Mouse (Mus musculus) granulocyte monocyte progenitor cell, adult 5-6 weeks (primary cell): Measurements from ENCODE around the gene Cidec. TPM values are rescaled to one million over a fixed set of nuclear protein-coding genes. Genes with fewer than 3 reads are reported as not detected.

Experiments
- ATAC-seq: replicated peaks from 2 replicates; pipeline ENCODE4 v1.8.0; 2016; ENCODE audit warnings: mild to moderate bottlenecking, moderate TSS enrichment, inconsistent platforms; ENCODE audit not compliant: poor library complexity, severe bottlenecking
- total RNA-seq, 2 experiments: library from RNA; stranded (forward) in 1 of 2; stranded (reverse) in 1 of 2; fragments of 200-712, 200-1000 nt in 1 of 2; fragments of >200 nt in 1 of 2; fragmentation: Nextera tagmentation in 1 of 2; gene quantifications; 2 replicates each; pipeline ENCODE4 v1.2.3; 2014 to 2017

Cidec gene
- total RNA-seq (2014; fragmentation: Nextera tagmentation) (not detected in 2 replicates), total RNA-seq (2017) (not detected in 2 replicates)

DNA sequence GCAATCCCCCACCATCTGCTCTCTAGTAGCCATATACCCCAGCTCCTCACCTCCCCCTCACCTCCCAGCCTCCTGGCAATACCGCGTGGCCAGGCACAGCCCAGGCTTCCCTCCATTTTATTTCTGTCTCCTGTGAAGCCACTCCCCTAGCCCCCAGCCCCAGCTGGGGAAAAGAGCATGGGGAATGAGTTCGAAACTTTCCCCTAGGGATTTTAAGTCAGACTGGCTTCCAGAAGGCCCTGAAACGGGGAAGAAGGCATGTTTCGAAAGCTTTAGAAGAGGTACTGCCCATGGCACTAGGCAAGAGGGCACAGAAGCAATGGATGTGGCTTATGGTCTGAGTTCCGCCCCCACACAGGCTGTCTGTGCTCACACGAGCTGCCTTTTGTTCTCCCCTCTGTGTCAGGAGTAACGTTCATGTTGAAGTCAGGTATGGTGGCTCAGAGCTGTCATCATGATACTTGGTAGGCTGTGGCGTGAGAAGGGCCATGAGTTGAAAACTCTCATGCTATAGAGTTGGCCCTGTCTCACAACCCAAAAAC lies at the start of gene Cidec:
Gene Cidec (minus strand): TSS at position 97 of the 542 bp plus-strand sequence.
- no peak for ATAC-seq

DNA sequence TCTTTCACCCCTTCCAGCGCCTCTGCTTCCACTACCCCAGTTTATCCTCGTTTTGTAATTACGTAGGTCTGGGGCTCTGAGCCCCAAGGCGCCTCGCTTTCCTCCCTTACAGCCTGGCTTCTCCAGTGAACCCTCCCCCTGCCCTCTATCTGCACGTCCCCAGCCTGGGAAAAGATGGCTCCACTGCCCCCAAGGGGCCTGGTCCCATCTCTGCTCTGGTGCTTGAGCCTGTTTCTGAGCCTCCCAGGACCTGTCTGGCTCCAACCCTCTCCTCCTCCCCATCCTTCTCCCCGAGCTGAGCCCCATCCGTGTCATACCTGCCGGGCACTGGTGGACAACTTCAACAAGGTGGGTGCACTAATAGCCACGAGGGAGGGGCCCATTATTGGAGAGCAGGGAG lies 48.2 kb upstream of the Cidec start:
- ATAC-seq = 0 out of 2 replicates have a peak, but pooled peaks have one; percentile 10

DNA sequence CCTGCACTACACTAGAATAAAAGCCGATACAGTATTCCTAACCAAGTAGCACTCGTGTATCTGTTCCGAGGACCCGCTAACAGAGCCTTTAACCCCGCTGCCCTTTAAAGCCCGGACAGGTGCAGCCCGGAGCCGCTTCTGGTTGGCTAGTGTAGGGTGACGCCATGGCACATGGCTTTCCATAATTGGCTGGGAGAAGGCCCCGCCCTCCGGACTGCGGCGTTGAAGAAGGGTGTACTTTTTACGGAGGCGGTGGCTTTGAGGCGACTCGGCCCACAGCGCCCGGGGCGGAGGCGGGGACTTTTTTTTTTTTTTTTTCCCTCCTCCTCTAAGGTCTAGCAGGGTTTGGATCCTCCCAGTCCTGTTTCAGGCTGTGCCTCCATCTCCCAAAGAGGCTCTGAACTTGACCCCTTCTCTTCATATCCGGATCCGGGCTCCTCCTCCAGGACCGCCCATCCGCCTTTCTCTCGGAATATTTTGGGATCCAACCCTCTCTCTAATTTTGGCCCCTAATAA lies 47.6 kb upstream of the Cidec start, which contains the start of gene Creld1:
Gene Creld1 (plus strand): TSS at position 198 of the 516 bp plus-strand sequence.
- peak; percentile 85 for ATAC-seq

DNA sequence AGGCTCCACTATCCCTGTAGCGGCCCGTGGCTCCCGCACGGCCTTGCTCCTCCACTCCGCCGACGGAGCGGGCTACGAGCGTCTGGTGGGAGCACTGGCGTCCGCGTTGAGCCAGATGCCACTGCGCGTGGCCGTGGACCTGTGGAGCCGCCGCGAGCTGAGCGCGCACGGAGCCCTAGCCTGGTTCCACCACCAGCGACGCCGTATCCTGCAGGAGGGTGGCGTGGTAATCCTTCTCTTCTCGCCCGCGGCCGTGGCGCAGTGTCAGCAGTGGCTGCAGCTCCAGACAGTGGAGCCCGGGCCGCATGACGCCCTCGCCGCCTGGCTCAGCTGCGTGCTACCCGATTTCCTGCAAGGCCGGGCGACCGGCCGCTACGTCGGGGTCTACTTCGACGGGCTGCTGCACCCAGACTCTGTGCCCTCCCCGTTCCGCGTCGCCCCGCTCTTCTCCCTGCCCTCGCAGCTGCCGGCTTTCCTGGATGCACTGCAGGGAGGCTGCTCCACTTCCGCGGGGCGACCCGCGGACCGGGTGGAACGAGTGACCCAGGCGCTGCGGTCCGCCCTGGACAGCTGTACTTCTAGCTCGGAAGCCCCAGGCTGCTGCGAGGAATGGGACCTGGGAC lies 47.0 kb upstream of the Cidec start:
- peak; percentile 67 for ATAC-seq

GRCm38 (mm10) chr6:113480555-113481373 lies 45.2 kb upstream of the Cidec start:
- ATAC-seq = no peak

DNA sequence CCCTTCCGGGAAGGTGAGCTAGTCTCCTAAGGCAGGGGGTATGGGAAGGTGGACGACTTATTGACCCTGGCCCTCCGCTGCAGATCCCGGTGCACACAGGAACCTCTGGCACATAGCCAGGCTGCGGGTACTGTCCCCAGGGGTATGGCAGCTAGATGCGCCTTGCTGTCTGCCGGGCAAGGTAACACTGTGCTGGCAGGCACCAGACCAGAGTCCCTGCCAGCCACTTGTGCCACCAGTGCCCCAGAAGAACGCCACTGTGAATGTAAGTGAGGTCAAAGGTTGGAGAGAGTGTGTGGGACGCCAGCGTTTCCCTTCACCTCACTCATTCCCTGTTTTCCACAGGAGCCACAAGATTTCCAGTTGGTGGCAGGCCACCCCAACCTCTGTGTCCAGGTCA lies 43.3 kb upstream of the Cidec start:
- ATAC-seq = no peak

DNA sequence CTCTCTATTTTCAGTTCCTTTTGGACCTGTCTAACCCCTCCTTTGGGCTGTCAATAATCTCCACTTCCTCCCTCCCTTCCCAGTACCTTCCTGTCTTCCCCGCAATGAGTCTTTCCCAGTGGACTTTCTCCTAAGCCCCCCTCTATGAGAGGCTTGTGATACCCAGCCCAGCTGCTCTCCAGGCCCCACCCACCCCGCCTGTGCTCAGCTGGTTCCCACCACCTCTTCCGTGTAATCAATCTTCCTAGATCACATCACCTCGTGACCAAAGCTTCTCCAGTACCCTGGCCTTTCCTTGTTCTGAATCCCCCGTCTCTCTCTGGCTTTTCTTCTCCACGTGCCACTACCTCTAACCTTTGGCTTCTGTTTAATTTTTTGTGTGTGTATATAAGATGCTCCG lies 41.8 kb upstream of the Cidec start:
- no peak for ATAC-seq

DNA sequence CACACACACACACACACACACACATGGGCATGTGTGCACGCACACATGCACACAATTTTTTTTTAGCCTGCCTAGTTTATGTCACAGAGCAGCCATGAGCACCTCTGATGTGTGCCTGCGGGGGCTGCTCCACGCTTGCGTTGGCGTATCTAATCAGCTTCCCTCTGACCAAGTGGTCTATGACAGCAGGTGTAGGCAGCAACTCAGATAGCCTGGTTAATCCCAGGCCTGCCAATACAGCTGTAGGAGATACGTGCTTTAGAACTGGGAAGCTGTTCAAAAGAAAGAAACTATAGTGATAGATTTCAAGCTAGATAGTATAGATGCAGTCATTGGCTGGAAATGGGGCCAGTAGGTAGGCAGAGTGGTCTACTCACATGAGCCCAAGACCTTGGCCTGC lies 38.2 kb upstream of the Cidec start:
- ATAC-seq = no peak

DNA sequence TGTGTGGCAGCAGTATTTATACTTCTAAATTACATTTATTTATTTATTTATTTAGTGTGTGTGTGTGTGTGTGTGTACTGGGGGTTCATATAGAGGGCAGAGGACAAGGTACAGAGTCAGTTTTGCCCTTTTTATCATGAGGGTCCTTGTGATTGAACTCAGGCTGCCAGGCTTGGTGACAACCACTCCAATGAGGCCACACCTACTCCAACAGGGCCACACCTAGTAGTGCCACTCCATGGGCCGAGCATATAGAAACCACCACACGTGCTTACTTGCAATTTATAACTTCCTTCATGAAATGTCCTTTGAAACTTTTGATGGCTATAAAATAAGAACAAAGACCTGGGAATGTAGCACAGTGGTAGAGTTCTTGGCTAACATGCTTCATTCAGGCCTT lies 37.7 kb upstream of the Cidec start:
- ATAC-seq = no peak

DNA sequence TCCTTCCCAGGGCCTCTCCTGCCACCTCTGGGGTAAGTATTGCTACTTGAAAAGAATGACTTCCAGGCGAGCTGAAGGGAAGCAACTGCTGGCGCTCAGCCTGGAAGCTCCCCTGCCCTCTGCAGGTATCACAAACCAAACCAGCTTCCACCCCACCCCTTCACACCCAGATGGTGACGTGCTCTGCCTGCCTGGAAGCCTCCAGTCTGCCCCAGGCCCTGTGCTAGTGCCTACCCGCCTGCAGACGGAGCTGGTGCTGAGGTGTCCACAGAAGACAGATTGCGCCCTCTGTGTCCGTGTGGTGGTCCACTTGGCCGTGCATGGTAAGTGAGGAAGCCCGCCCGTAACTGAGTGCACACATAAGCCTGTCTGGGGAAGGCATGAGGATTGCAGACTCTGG lies 36.5 kb upstream of the Cidec start:
- ATAC-seq = no peak

- no peak for ATAC-seq
Measured at GRCm38 (mm10) chr6:113471297-113471936, 35.9 kb upstream of the Cidec start, which contains the start of gene Il17rc. Il17rc (plus strand) TSS chr6:113471427.

- ATAC-seq = peak; percentile 74
Measured at GRCm38 (mm10) chr6:113469432-113469831, 33.9 kb upstream of the Cidec start.

- peak; percentile 85 for ATAC-seq
Measured at GRCm38 (mm10) chr6:113469021-113469420, 33.5 kb upstream of the Cidec start.

DNA sequence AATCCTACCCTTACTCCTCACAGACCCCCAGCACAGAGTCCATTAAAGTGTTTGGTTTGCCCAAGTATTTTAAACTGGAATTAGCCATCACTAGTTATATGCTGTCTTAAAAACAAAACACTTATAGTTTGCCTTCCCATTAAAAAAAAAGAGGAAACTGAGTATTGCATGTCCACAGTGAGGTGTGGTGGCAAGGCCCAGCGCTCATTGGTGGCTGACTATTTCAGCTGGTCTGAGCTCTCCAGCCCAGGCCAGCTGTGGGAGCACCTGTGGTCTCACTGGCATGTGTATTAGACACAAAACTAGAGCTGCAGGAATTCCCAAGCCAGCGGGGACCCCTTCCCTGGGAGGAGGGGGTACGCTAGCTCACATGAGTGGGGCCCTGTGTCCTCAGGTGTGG lies 33.0 kb upstream of the Cidec start:
- peak; percentile 71 for ATAC-seq

DNA sequence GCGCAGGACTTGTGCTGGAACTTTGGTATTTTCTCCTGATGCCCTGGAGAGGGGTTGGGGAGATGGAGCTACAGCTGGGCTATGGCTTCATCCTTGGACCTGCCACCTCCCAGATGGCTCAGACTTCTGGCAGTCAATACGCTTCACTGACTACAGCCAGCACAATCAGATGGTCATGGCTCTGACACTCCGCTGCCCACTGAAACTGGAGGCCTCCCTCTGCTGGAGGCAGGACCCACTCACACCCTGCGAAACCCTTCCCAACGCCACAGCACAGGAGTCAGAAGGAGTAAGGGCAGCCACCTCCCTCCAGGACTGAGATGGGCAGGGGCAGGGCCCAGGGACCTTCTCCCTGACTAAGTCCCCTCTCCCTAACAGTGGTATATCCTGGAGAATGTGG lies 30.0 kb upstream of the Cidec start:
- ATAC-seq = no peak

- no peak for ATAC-seq
Measured at GRCm38 (mm10) chr6:113464040-113464439, 28.5 kb upstream of the Cidec start.

GRCm38 (mm10) chr6:113458635-113459034 lies 23.1 kb upstream of the Cidec start:
- no peak for ATAC-seq

DNA sequence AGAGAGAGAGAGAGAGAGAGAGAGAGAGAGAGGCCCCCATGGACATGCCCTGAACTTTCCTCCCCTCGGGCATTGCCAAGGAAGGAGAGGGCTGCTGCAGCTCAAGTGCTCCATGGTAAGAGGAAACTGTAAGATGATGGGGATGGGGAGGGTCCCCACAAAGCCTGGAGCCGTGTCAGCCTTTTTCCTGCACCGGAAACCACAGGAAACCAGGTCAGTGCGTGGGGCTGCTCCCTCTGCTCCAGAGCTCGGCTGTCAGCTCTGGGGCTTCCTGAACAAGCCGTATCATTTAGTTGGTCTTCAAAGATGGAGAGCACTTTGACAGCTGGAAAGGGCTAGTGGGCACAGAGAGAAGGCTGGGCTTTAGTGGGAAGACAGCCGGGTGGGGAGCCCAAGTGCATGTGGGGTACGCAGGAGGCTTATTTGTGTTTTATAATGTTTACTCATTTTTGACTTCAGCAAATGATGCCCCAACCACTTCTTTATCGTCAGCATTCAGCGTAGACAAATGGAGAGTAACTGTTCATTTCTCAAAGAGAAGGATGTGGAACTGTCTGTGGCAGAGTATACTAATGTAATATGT lies 22.5 kb upstream of the Cidec start, which contains the start of gene Il17re:
Gene Il17re (plus strand): TSS at position 533 of the 583 bp plus-strand sequence.
- ATAC-seq = peak; percentile 61

DNA sequence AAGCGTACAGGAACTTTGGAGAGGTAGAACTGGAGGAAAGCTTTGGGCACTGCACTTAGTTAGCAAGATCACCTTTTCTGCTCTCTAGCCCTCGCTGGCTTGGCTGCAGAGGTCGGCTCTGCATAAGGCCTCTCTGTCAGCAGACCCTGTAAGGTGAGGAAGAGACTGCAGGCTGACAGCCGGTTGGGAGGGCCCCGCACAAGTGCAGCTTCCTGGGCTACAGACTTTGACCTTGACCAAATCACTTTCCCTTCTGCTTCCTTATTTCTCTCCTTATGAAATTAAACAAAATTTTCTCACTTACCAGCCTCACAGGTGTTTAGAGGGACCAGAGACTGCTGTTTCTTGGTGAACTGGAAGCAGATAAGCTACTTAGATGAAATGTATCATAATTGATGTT lies 19.4 kb upstream of the Cidec start:
- peak; percentile 64 for ATAC-seq

GRCm38 (mm10) chr6:113451839-113452238 lies 16.3 kb upstream of the Cidec start:
- ATAC-seq = no peak
